Mouse (Mus musculus): ENCODE data around the gene E2f1.

E2f1 gene

DNA sequence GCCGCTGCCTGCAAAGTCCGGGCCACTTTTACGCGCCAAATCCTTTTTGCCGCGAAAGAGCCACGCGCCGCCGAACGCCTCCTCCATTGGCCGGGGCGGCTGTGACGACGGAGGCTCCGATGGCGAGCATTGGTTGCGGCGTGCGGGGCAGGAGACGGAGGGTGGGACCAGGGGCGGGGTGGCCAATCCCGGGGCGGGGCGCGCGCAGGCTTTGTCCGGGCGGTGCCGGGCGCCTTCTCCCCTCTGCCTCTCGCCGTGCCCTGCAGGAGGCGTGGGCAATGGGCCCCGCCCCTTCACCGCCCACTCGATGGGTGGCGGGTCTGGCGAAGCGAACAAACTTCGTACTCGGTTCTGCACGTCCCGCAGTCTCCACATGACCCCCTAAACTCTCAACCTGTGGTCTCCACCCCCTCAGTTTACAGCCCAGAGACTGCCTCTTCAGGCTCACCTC lies at the start of gene E2f1:
TSS of gene E2f1 (minus strand) at position 57 of the 451 bp plus-strand sequence.
- in situ Hi-C loops (cut with MboI, MseI) = no loop called here

DNA sequence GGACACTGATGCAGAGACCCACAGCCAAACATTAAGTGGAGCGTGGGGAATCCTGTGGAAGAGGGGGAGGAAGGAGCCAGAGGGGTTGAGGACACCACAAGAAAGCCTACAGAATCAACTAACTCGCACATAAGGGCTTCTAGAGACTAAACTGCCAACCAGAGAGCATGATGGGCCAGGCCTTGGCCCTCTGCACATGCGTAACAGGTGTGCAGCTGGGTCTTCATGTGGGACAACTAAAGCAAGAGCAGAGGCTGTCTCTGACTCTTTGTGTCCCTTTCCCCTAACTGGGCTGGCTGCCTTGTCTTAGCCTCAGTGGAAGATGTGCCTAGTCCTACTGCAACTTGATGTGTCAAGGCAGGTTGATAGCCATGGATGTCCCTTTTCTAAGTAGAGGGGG lies 47.4 kb upstream of the E2f1 start:
- in situ Hi-C loops (cut with MboI, MseI) = no loop called here

DNA sequence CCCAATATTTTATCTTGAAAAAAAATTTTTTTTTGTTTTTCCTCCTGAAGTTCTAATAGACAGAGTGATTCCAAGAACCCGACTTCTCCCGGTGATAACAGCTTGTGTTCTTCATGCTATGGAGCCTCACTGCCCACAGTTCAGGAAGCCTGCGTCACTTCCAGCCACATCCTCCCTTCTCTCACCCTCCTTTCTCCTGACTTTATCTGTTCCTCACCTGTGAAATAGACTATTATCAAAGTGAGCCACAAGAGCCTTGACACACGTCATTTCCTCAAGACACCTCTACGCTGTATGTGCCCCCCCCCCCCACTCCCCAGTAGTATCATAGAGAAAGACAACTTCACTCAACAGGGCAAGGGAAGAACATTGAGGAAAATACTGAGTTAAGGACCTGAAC lies 46.0 kb upstream of the E2f1 start:
- in situ Hi-C loops (cut with MboI, MseI) = no loop called here

DNA sequence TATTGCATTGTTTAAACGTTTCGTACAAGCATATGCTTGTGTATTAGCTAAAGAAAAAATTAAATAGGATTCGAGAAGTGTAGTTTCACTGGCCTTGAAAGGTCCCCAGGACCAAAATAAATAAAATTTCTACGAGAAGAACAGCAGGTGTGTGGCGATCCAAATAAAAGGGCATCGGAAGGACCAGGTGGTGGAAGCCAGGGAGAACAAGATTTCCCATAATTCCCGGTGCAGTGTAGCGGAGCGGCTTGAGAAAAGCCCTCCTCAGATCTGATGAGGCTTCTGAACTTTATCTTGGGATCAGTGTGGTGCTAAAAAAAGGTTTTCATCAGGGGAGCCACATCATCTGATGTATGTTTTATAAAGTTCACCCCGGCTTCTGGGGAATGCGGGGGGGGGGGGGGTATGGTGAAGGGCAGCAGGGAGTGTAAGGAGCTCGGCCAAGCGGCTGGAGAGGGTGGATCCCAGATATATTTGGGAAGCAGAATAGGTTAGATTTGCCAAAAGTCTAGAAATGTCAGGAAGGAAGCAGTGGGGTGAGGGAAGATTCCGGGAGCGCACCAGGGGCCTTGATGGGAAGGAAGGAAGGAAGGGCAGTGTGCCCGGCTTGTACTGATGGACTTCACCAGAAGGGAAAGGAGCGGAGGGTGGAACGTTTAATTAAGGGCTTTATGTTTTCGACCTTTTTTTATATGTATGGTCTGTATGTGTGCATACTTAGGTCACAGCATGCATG lies 45.3 kb upstream of the E2f1 start:
- in situ Hi-C loops (cut with MboI, MseI) = no loop called here

DNA sequence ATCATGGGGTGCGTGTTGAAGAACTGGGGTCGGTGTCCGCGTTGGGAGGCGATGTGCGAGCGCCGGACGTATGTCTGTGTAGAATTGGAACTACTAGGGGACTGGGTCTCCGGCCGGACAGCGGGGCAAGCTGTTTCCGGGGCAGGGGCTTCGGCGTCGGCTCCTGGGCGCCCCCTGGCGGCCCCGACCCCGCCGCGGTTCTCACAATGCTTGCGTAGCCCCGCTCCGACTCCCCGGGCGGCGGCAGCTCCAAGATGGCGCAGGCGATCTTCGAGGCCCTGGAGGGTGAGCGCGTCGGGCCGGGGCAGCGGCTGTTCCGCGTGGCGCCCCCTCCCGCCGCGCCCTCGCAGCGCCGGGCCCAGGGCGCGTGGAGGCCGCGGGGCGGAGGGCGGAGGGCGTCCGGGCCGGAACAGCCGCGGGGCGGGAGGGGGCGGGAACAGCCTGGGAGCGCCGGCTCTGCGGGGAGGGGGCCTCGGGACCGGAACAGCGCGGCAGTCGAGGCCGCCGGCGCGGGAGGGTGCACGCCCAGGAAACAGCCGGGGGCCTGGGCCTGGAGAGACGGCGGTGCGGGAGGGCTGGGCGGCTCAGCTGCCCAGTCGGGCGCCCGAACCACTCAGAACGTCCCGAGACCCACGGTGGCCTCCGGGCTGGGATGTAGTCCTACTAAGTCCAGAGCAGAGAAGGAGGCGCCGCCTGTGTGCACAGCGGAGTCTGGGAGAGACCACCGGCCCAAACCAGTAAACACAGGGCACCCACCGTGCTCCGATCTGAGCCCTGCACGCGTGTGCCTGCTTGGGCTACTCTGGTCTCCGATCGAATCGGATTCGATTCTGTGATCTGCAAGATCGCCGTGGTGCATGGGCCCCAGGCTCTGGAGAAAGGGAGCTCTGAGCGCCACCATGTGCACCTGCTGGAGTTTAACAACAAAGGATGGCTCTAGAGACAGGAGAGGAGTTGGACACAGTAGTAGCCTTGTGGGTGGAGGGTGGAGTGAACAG lies 43.7 kb upstream of the E2f1 start, which contains the start of the genes Zfp341 and 4930519P11Rik:
TSS of gene Zfp341 (plus strand) at position 180 of the 998 bp plus-strand sequence.
TSS of gene 4930519P11Rik (minus strand) at position 320 of the 998 bp plus-strand sequence.
- in situ Hi-C loops (cut with MboI, MseI) = no loop called here

DNA sequence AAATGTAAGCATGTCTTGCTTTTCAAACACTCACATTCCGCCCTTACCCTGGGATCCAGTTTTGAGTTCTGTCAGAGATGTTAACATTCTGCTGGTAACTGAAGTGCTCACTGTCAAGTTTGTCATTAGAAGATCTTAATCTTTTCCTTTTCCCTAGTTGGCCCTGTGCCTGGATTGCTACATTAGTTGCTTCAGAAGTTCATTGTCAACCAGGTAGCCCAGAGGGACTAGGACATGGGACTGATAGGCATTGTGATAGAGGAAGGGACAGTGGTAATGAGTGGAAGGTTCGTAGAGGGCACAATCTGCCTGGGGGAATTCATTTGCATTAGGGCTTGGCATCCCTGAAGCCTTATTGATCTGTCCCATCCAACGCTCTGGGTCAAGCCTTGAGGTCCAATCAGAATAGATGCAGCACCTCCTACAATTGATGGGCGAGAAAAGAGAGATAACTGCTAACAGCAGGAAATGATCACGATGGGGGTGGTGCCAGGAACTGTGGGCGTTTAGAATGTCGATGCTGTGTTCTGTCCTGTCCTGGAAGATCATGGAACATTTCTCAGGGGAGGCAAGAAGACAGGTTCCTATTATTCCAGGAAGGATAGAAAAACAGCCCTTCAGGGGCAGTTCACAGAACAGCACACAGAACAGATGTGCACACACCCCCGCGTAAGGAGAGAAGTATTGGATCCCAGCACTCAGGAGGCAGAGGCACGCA lies 39.5 kb upstream of the E2f1 start:
- in situ Hi-C loops (cut with MboI, MseI) = no loop called here

DNA sequence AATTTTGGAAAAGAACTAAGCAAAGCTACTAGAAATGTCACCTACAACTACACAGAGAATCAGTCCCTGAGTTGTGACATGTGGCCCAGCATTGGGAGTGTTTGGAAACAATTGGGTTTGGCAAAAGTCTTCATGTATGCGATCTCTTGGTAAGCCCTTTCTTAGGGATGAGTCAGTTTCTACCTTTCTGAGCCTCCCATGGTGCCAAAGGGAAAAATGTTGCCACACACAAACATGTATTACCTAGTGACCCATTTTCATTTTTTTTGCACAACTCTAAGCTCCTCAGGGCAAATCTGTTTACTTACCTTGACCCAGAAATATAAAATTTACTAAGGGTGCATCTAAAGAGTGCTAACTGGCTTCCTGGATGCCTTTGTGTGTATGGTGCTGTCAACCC lies 37.3 kb upstream of the E2f1 start:
- in situ Hi-C loops (cut with MboI, MseI) = no loop called here

DNA sequence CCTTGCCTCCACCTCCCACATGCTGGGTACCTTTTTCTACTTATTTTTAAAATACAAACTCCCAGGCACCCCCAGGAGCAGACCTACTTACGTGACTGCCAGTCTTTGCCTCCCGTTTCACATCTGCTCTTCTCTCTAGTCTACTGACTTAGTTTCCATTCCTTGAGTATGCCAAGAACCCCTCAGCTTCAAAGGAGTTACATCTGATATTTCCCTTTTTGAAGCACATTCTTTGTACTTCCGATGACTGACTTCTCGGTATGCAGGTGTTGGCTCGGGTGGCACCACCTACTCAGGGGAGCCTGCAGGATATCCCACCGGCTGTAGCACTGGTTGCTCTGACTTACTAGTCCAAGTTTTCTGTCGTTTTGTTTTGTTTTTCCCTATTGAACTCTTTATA lies 34.5 kb upstream of the E2f1 start:
- in situ Hi-C loops (cut with MboI, MseI) = no loop called here

DNA sequence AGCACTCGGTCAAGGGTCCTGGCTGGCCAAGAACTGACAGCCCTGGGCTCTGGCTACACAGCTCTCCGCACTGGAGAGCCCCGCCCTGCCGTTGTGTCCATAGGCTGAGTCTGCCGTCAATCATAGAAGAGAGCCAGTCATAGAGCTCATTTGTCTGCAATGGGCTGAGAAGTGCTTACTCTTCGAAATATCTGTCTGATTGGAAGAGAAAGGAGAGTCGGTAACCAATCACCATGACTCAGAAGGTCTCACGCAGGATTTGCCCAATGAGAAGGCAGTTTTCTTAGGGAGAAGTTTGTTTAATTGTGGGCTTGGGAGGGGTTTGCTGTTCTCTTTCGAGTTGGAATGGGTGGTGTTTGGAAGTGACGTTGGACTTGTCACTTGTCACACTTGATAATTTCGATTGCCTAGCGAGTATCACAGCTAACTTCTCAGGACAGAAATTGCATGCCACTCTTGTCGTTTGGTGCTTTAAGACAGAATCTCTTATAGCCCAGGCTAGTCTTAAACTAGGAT lies 34.0 kb upstream of the E2f1 start, which contains the start of gene Pxmp4:
TSS of gene Pxmp4 (minus strand) at position 71 of the 516 bp plus-strand sequence.
- in situ Hi-C loops (cut with MboI, MseI) = no loop called here

DNA sequence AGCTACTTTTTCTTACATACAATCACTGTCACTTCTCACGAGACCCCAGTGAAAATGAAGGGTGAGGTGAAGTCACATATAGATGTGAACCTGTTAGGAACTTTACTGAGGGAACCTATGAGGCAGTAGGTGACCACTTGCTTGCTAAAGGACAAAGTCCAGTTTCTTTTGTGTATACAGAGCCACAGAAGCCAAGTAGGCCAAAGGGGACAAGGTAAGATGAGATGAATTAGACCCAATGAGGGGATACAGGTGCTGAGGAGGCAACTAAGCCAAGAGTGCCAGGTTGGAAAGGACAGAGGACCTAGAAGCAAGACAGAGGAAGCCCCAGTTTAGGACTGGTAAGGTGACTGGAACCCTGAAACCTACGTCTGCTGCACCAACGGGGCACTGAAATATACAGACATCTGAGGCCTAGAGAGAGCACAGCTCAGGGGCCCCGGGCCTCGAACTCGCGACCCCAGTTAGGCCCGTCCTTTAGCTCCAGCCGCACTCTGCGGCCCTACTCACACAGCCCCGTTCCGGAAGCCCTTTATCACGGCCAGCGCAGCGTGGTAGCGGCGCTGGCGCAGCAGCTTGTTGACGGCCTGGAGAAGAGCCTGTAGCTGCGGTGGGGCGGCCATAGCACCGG lies 33.4 kb upstream of the E2f1 start:
- in situ Hi-C loops (cut with MboI, MseI) = no loop called here

DNA sequence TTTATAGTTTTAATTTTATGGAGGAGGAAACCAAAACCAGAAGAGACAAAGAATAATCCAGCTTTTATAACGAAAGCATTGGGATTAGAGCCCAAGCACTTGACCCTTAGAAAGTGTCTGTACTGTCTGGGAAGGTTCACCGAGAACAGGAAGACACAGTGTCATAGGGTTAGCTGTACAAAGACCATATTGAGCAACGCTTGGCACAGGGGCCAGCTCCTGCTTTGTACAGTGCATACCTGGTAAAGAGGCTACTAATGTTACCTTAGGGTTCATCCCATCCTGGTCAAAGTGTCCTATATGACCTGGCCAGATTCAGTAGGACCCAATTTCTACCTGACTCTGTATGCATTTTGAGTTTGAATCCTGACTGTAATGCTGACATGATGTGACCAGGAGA lies 31.6 kb upstream of the E2f1 start:
- in situ Hi-C loops (cut with MboI, MseI) = no loop called here

DNA sequence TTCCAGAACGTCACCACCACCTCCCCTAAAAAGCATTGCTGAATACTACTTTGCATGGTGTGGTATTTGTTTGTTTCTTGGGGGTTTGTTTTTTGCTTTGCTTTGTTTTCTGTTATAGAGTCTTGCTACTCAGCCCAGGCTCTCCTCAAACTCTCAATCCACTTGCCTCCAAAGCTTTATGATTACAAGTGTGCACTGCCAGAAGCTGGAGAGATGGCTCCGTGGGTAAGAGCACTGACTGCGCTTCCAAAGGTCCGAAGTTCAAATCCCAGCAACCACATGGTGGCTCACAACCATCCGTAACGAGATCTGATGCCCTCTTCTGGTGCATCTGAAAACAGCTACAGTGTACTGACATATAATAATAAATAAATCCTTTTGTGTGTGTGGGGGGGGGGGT lies 30.9 kb upstream of the E2f1 start:
- in situ Hi-C loops (cut with MboI, MseI) = no loop called here

DNA sequence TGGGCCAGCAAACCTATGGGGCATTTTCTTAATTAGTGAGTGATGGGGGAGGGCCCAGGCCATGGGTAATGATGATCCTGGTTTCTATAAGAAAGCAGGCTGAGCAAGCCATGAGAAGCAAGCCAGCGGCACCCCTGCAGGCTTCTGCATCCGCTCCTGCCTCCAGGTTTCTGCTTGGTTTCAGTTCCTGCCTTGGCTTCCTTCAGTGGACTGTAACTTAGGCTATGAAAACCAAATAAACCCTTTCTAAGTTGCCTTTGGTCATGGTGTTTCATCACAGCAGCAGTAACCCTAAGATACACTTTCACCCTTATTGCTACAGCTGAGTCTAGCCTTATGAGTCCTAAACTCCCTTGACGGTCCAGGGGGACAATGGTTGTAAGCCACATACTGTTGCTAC lies 27.7 kb upstream of the E2f1 start:
- in situ Hi-C loops (cut with MboI, MseI) = no loop called here

DNA sequence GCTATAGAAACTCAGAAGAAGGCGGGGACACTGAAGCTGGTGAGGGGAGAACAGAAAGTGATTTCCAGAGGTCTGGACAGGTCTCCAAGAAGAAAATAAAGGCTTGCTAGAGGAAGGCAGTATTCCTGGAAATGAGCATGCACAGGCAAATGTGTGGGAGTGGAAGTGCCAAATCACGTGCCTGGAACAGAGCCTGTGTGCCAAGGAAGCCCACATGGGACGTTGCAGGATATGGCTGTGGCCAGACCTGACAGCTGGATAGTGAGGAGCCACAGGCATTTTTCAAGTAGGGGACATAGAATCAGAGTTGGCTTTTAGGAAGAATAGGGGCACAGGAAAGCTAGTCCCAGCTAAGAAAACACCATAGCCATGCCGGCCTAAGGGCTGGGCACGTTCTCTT lies 26.1 kb upstream of the E2f1 start:
- in situ Hi-C loops (cut with MboI, MseI) = no loop called here

DNA sequence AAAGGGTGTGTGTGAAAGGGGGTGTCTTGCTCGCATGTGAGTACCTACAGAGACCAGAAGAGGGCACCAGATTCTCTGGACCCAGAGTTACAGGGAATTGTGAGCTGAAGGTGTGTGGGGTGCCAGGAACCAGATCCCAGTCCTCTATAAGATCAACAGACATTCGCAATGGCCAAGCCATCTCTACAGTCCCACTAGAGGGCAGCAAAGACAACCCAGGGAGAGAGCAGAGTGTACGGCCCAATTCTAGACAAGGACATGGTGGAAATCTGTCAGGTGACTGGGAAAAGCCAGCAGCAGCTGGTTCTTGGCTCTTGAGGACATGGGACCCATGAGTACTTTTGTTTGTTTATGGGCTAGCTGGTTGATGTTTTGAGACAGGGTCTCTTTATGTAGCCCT lies 23.3 kb upstream of the E2f1 start:
- in situ Hi-C loops (cut with MboI, MseI) = no loop called here

DNA sequence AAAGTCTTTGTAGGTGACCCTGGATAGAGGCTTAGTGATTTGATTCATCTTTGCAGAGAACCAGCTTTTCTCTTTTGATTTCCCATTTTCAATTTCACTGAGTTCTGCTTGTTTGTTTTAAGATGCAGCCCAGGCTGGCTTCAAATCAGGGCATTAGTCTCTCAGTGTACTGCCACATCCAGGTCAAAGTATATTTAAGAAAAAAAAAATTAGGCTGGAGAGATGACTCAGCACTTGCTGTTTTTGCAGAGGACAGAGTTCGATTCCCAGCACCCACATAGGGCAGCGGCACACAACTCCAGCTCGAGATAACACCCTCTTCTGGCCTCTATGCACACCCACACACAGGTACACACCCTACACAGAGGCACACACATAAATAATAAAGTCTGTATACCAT lies 21.5 kb upstream of the E2f1 start:
- in situ Hi-C loops (cut with MboI, MseI) = no loop called here

DNA sequence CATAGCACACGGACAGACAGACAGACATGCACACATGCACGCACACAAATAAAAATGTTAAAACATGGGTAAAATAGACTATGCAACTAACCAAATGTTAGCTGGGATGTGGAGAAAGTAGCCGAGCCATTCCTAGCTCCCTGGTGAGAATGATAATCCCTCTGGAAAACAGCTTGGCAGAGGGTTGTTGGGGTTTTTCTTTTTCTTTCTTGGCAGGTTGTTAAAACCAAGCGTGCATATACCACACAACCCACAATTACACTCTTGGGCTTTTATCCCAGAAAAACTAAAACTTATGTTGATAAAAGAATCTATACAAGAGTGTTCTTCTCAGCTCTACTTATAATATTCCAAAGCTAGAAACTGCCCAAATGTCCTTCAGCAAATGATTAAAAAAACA lies 19.4 kb upstream of the E2f1 start:
- in situ Hi-C loops (cut with MboI, MseI) = loop anchor here (5.0 kb wide), 1 partner anchor 177 kb away; no protein-coding TSS in a partner anchor

DNA sequence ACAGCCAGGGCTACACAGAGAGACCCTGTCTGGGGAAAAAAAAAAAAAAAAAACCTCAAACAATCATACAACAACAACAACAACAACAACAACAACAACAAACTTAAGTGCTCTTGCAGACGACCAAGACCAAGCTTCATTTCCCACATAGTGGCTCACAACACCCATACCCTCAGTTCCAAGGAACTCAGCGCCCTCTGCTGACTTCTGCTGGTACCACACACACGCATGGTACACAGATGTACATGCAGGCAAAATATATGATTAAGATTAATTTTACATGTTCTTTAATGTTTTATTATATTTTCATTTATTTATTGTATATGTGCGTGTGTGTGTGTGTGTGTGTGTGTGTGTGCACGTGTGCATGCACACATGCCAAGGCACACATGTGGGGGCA lies 16.7 kb upstream of the E2f1 start:
- in situ Hi-C loops (cut with MboI, MseI) = loop anchor here (5.0 kb wide), 1 partner anchor 174 kb away; no protein-coding TSS in a partner anchor

DNA sequence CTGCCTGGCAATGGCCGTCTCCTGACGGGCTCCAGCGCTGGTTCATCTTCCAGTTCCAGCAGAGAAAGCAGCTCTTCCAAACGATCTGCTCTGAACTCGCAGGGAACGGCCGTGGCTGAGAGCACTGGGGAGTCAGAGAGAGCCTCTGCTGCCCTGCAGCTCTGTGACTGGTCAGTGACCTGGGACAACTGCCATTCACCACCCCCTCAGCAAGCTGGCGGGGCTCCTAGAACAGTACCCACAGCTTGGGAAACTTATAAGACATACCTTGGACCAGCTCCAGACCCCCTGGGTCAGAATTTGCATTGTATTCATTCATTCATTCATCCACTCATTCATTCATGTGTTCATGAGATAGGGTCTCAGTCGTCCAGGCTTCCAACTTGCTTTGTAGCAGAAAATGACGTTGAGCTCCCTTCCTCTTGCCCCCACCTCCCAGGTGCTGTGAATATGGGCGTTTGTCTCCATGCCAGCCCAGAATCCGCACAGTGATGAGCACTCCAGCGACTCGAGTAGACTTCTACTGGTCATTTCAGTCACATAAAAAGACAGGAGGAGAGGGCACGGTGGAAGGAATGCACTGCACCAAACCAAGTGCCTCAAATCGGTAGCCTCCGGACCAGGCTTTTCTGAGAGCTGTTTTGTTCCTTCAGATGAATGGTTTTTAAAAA lies 15.4 kb upstream of the E2f1 start:
- in situ Hi-C loops (cut with MboI, MseI) = loop anchor here (5.0 kb wide), 1 partner anchor 173 kb away; no protein-coding TSS in a partner anchor
